Mouse (Mus musculus): ENCODE measurements at regions not wholly inside any gene's neighbourhood (a gene's known extent, or its start where the extent isn't known, plus 50 kb on each side); places are given as distances from the start of the nearest gene placed in this dataset.
"Not testable (repeated sequence)": the region's sequence is repeated elsewhere in the genome, so short reads cannot be mapped to it uniquely, and the experiment has no call there.

GRCm38 (mm10) chr19:19750069-19750599 is 639.1 kb upstream of the Rorb start:
- not testable (repeated sequence) for DNase-seq

- DNase-seq: no peak
Observed at GRCm38 (mm10) chr19:19747821-19748488, 637.0 kb upstream of the Rorb start.

DNA sequence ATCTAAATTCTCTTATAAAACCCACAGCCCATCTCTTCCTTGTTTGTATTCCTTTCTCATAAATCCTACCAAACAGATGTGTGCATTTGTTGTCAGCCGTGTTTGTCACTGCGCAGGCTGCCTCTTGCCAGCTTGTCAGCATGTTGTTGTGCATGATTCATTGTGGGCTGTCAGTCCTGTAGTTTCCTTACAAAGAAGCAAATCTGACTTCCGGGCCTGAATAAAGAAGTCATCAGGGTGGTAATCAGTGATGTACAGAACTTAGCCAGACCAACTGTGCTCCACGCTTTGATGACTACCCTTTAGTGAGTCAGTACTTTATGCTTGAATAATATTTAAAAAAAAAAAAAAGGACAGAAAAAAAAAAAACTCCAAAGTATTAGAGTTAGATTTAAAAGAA is 608.9 kb upstream of the Rorb start:
- no peak for DNase-seq
